Mouse (Mus musculus) midbrain, embryonic 11.5 days (tissue): ENCODE measurements at regions not wholly inside any gene's neighbourhood (a gene's known extent, or its start where the extent isn't known, plus 50 kb on each side); places are given as distances from the start of the nearest gene placed in this dataset.
A peak's percentile ranks its signal among the peaks of the same experiment; 100 is the strongest.

Source experiments
- ATAC-seq: fragments of 200-750 bp; cut with Nextera tagmentation; 2 replicates; pipeline ENCODE4 v1.8.0; 2017; ENCODE audit warnings: moderate TSS enrichment, moderate library complexity; ENCODE audit not compliant: low FRiP score
- DNase-seq: peaks from one replicate; pipeline ENCODE4 v3.0.0; 2015; ENCODE audit warnings: low spot score; ENCODE audit errors: missing footprints
- H3K27ac ChIP-seq: fragments of 300-500 bp; sonication (generic); 2 replicates; pipeline ENCODE4 v1.5.1; 2014; ENCODE audit warnings: low read depth, low read length
- H3K27me3 ChIP-seq: fragments of 300-500 bp; sonication (generic); 2 replicates; pipeline ENCODE4 v1.6.1; 2014; ENCODE audit warnings: mild to moderate bottlenecking, low read length, moderate library complexity, mixed read lengths; ENCODE audit not compliant: control insufficient read depth, insufficient read depth
- H3K36me3 ChIP-seq: fragments of 300-500 bp; sonication (generic); 2 replicates; pipeline ENCODE4 v1.6.1; 2014; ENCODE audit warnings: mild to moderate bottlenecking, low read length, moderate library complexity, mixed read lengths; ENCODE audit not compliant: control insufficient read depth, insufficient read depth
- H3K4me1 ChIP-seq: fragments of 300-500 bp; sonication (generic); 2 replicates; pipeline ENCODE4 v1.6.1; 2014; ENCODE audit warnings: low read length; ENCODE audit not compliant: control insufficient read depth, insufficient read depth
- H3K4me2 ChIP-seq: fragments of 300-500 bp; sonication (generic); 2 replicates; pipeline ENCODE4 v1.6.1; 2014; ENCODE audit warnings: mild to moderate bottlenecking, moderate library complexity
- H3K4me3 ChIP-seq: fragments of 300-500 bp; sonication (generic); 2 replicates; pipeline ENCODE4 v1.5.1; 2014; ENCODE audit warnings: low read depth, low read length
- H3K9ac ChIP-seq: fragments of 300-500 bp; sonication (generic); 2 replicates; pipeline ENCODE4 v1.6.1; 2014; ENCODE audit warnings: low read length
- H3K9me3 ChIP-seq: fragments of 300-500 bp; sonication (generic); 2 replicates; pipeline ENCODE4 v1.6.1; 2016; ENCODE audit warnings: low read length; ENCODE audit not compliant: control insufficient read depth
- whole genome bisulfite sequencing: fragments of 180-500 bp; shearing (Covaris S2); extraction: QIAGEN DNeasy Blood & Tissue Kit; methylation state at CpG from one replicate; pipeline ENCODE4 v1.1.7; 2014; 5-methylcytosine and 5-hydroxymethylcytosine counted together

- H3K9me3 ChIP-seq = no peaks in the 10 kb centered on the region
- no peaks in the 10 kb centered on the region for H3K27me3 ChIP-seq
- no peaks in the 10 kb centered on the region for H3K36me3 ChIP-seq
- peaks cover 6% of the 10 kb centered on the region; the same call in 1 of the 2 replicates for H3K4me1 ChIP-seq
- ATAC-seq (peak; percentile 88), DNase-seq (peak; percentile 87)
- peak overlapping the region; percentile 44; the same call in 1 of the 2 replicates for H3K27ac ChIP-seq
- 67% methylated on average over 4 of the region's 5 CpGs for WGBS
- no peak overlapping the region for H3K4me3 ChIP-seq
- no peak overlapping the region for H3K4me2 ChIP-seq
- no peak overlapping the region for H3K9ac ChIP-seq
Observed at GRCm38 (mm10) chr13:70978547-70979307, 137.1 kb upstream of the Adamts16 start.

- Histone ChIP-seq H3K4me2 (no peak overlapping the region), H3K9me3 (no peaks in the 10 kb centered on the region), H3K27ac (no peak overlapping the region), H3K27me3 (no peaks in the 10 kb centered on the region), H3K36me3 (no peaks in the 10 kb centered on the region), H3K4me3 (no peak overlapping the region), H3K9ac (no peak overlapping the region), H3K4me1 (no peaks in the 10 kb centered on the region)
- DNase-seq (no peak), ATAC-seq (no peak)
- WGBS = 89% methylated on average over 9 of the region's 9 CpGs
Observed at GRCm38 (mm10) chr13:70969596-70969995, 128.0 kb upstream of the Adamts16 start.

GRCm38 (mm10) chr13:70967781-70968180, 126.2 kb upstream of the Adamts16 start:
- Histone ChIP-seq H3K9me3 (no peaks in the 10 kb centered on the region), H3K4me3 (no peak overlapping the region), H3K4me1 (no peaks in the 10 kb centered on the region), H3K4me2 (no peak overlapping the region), H3K27ac (no peak overlapping the region), H3K36me3 (no peaks in the 10 kb centered on the region), H3K27me3 (no peaks in the 10 kb centered on the region), H3K9ac (no peak overlapping the region)
- DNase-seq (no peak), ATAC-seq (no peak)
- WGBS = 87% methylated on average over 3 of the region's 3 CpGs

- Histone ChIP-seq H3K9me3 (no peaks in the 10 kb centered on the region), H3K27ac (no peak overlapping the region)
- ATAC-seq = no peak
Observed at GRCm38 (mm10) chr13:70963384-70963783, 121.8 kb upstream of the Adamts16 start.

GRCm38 (mm10) chr13:70934309-70935037, 92.9 kb upstream of the Adamts16 start:
- Histone ChIP-seq H3K27me3 (no peaks in the 10 kb centered on the region), H3K9me3 (no peaks in the 10 kb centered on the region)
- 79% methylated on average over 7 of the region's 7 CpGs for WGBS

More at GRCm38 (mm10) chr13:70963384-70963783, 121.8 kb upstream of the Adamts16 start:
- Histone ChIP-seq H3K27me3 (no peaks in the 10 kb centered on the region), H3K9ac (no peak overlapping the region), H3K4me3 (no peak overlapping the region), H3K4me1 (no peaks in the 10 kb centered on the region), H3K4me2 (no peak overlapping the region), H3K36me3 (no peaks in the 10 kb centered on the region)
- 79% methylated on average over 2 of the region's 2 CpGs for WGBS
- no peak for DNase-seq

GRCm38 (mm10) chr13:70913834-70914233, 72.2 kb upstream of the Adamts16 start:
- Histone ChIP-seq H3K27me3 (no peaks in the 10 kb centered on the region), H3K27ac (no peak overlapping the region), H3K4me1 (no peaks in the 10 kb centered on the region), H3K4me2 (no peak overlapping the region), H3K9me3 (no peaks in the 10 kb centered on the region), H3K9ac (no peak overlapping the region), H3K36me3 (no peaks in the 10 kb centered on the region), H3K4me3 (no peak overlapping the region)
- ATAC-seq = no peak
- 89% methylated on average over 1 of the region's 1 CpGs for WGBS
- DNase-seq = no peak

More at GRCm38 (mm10) chr13:70934309-70935037, 92.9 kb upstream of the Adamts16 start:
- H3K4me3 ChIP-seq = no peak overlapping the region
- H3K4me1 ChIP-seq = no peaks in the 10 kb centered on the region
- ATAC-seq (no peak), DNase-seq (no peak)
- H3K27ac ChIP-seq = no peak overlapping the region
- no peaks in the 10 kb centered on the region for H3K36me3 ChIP-seq
- no peak overlapping the region for H3K9ac ChIP-seq
- no peak overlapping the region for H3K4me2 ChIP-seq

GRCm38 (mm10) chr13:70910934-70911333, 69.3 kb upstream of the Adamts16 start:
- Histone ChIP-seq H3K4me3 (no peak overlapping the region), H3K9ac (no peak overlapping the region), H3K36me3 (no peaks in the 10 kb centered on the region), H3K9me3 (no peaks in the 10 kb centered on the region), H3K4me1 (no peaks in the 10 kb centered on the region), H3K4me2 (no peak overlapping the region), H3K27me3 (no peaks in the 10 kb centered on the region), H3K27ac (no peak overlapping the region)
- ATAC-seq (no peak), DNase-seq (no peak)

GRCm38 (mm10) chr13:70904834-70905233, 63.2 kb upstream of the Adamts16 start:
- Histone ChIP-seq H3K9ac (no peak overlapping the region), H3K9me3 (no peaks in the 10 kb centered on the region), H3K36me3 (no peaks in the 10 kb centered on the region), H3K27ac (no peak overlapping the region), H3K27me3 (no peaks in the 10 kb centered on the region), H3K4me3 (no peak overlapping the region), H3K4me2 (no peak overlapping the region), H3K4me1 (no peaks in the 10 kb centered on the region)
- no peak for DNase-seq
- no peak for ATAC-seq

GRCm38 (mm10) chr13:70903831-70904230, 62.2 kb upstream of the Adamts16 start:
- 54% methylated on average over 8 of the region's 8 CpGs for WGBS

More at GRCm38 (mm10) chr13:70903831-70904230, 62.2 kb upstream of the Adamts16 start:
- ATAC-seq = no peak
- Histone ChIP-seq H3K27ac (no peak overlapping the region), H3K4me2 (no peak overlapping the region), H3K27me3 (no peaks in the 10 kb centered on the region), H3K4me3 (no peak overlapping the region), H3K9ac (no peak overlapping the region), H3K4me1 (no peaks in the 10 kb centered on the region), H3K36me3 (no peaks in the 10 kb centered on the region), H3K9me3 (no peaks in the 10 kb centered on the region)
- DNase-seq = no peak
